Mouse (Mus musculus): Measurements from ENCODE around the gene Ppp4c. TPM values are rescaled to one million over a fixed set of nuclear protein-coding genes. Genes with fewer than 3 reads are reported as not detected.

Ppp4c gene
- polyA plus RNA-seq, 1 experiment from 2014 or later: 146 TPM

GRCm38 (mm10) chr7:126736122-126736521 lies 56.2 kb downstream of the Ppp4c start:
- H3K27ac ChIP-seq (replicated peaks in 1 of 2; ENCODE audit: control insufficient read depth in 1 of 2, insufficient read depth in 1 of 2, low read depth in 2 of 2, low read length in 2 of 2): no peak overlapping the region
- no peak overlapping the region for H3K9ac ChIP-seq (ENCODE audit: low read length)
- peaks cover 4 to 5% of the 10 kb centered on the region in 2 experiments; a peak in 1 of 4 replicates for H3K4me1 ChIP-seq (ENCODE audit: control insufficient read depth in 2 of 2, insufficient read depth in 2 of 2, low read length in 2 of 2)
- no peak for ATAC-seq (ENCODE audit: insufficient number of reproducible peaks, insufficient read depth, low FRiP score, low read depth)
- no peak overlapping the region for H3K4me2 ChIP-seq (ENCODE audit: low read length)
- no peaks in the 10 kb centered on the region for H3K9me3 ChIP-seq (ENCODE audit: control insufficient read depth, low read length)
- WGBS: 80% methylated on average over 8 of the region's 8 CpGs
- H3K4me3 ChIP-seq (ENCODE audit: control insufficient read depth in 1 of 2, insufficient read depth in 1 of 2, low read depth in 1 of 2, low read length in 2 of 2): no peak overlapping the region
- no peaks in the 10 kb centered on the region for H3K27me3 ChIP-seq (ENCODE audit: control insufficient read depth, insufficient read depth, low read length)
- H3K36me3 ChIP-seq (ENCODE audit: control insufficient read depth, insufficient read depth, low read length): no peaks in the 10 kb centered on the region

Other genes starting within 250 kb of the Ppp4c start
- gene Eif3c, start 226.1 kb downstream of the Ppp4c start, polyA plus RNA-seq (2014; fragmentation: Nextera tagmentation; extraction: Ambion mirVana): 112 and 116 TPM in 2 replicates
- gene Apobr, start 207.6 kb downstream of the Ppp4c start, polyA plus RNA-seq (2014; fragmentation: Nextera tagmentation; extraction: Ambion mirVana): 0.53 and 0.81 TPM in 2 replicates
- 14.2 and 21.8 TPM in 2 replicates for gene Cln3, start 206.7 kb downstream of the Ppp4c start, polyA plus RNA-seq (2014; fragmentation: Nextera tagmentation; extraction: Ambion mirVana)
- not detected in 2 replicates for gene Il27, start 197.6 kb downstream of the Ppp4c start, polyA plus RNA-seq (2014; fragmentation: Nextera tagmentation; extraction: Ambion mirVana)
- 7.4 and 10.9 TPM in 2 replicates for gene Nupr1, start 161.6 kb downstream of the Ppp4c start, polyA plus RNA-seq (2014; fragmentation: Nextera tagmentation; extraction: Ambion mirVana)
- gene Sgf29, start 143.2 kb downstream of the Ppp4c start, polyA plus RNA-seq (2014; fragmentation: Nextera tagmentation; extraction: Ambion mirVana): 22.4 and 30.2 TPM in 2 replicates
- gene Sult1a1, start 116.1 kb downstream of the Ppp4c start, polyA plus RNA-seq (2014; fragmentation: Nextera tagmentation; extraction: Ambion mirVana): 12.3 and 13.5 TPM in 2 replicates
- gene Bola2, start 97.1 kb downstream of the Ppp4c start, polyA plus RNA-seq (2014; fragmentation: Nextera tagmentation; extraction: Ambion mirVana): 91.7 and 102 TPM in 2 replicates
- 4.6 and 5.5 TPM in 2 replicates for gene Slx1b, start 96.7 kb downstream of the Ppp4c start, polyA plus RNA-seq (2014; fragmentation: Nextera tagmentation; extraction: Ambion mirVana)
- 10.2 and 13.7 TPM in 2 replicates for gene Coro1a, start 84.7 kb downstream of the Ppp4c start, polyA plus RNA-seq (2014; fragmentation: Nextera tagmentation; extraction: Ambion mirVana)
- gene Mapk3, start 32.9 kb downstream of the Ppp4c start, polyA plus RNA-seq (2014; fragmentation: Nextera tagmentation; extraction: Ambion mirVana): 51.7 and 57.3 TPM in 2 replicates
- gene Gdpd3, start 26.2 kb downstream of the Ppp4c start, polyA plus RNA-seq (2014; fragmentation: Nextera tagmentation; extraction: Ambion mirVana): 0.67 and 2.7 TPM in 2 replicates
- 102 and 121 TPM in 2 replicates for gene Ypel3, start 15.5 kb downstream of the Ppp4c start, polyA plus RNA-seq (2014; fragmentation: Nextera tagmentation; extraction: Ambion mirVana)
- 0.26 TPM in 1 of 2 replicates, not detected in the other for gene Tbx6, start 11.0 kb downstream of the Ppp4c start, polyA plus RNA-seq (2014; fragmentation: Nextera tagmentation; extraction: Ambion mirVana)
- gene Fam57b, start 5.2 kb upstream of the Ppp4c start, polyA plus RNA-seq (2014; fragmentation: Nextera tagmentation; extraction: Ambion mirVana): 0.81 and 1.2 TPM in 2 replicates
- gene 4930451I11Rik, start 39.1 kb upstream of the Ppp4c start, polyA plus RNA-seq (2014; fragmentation: Nextera tagmentation; extraction: Ambion mirVana): not detected in 2 replicates
- 0.14 TPM in 1 of 2 replicates, not detected in the other for gene Doc2a, start 54.9 kb upstream of the Ppp4c start, polyA plus RNA-seq (2014; fragmentation: Nextera tagmentation; extraction: Ambion mirVana)
- 10.7 and 11.5 TPM in 2 replicates for gene Hirip3, start 69.5 kb upstream of the Ppp4c start, polyA plus RNA-seq (2014; fragmentation: Nextera tagmentation; extraction: Ambion mirVana)
- 47.9 and 51.9 TPM in 2 replicates for gene Ino80e, start 69.9 kb upstream of the Ppp4c start, polyA plus RNA-seq (2014; fragmentation: Nextera tagmentation; extraction: Ambion mirVana)
- 19.8 and 21.7 TPM in 2 replicates for gene Taok2, start 92.2 kb upstream of the Ppp4c start, polyA plus RNA-seq (2014; fragmentation: Nextera tagmentation; extraction: Ambion mirVana)
- 21.6 and 22.7 TPM in 2 replicates for gene Tmem219, start 130.4 kb upstream of the Ppp4c start, polyA plus RNA-seq (2014; fragmentation: Nextera tagmentation; extraction: Ambion mirVana)
- gene Kctd13, start 136.4 kb upstream of the Ppp4c start, polyA plus RNA-seq (2014; fragmentation: Nextera tagmentation; extraction: Ambion mirVana): 11.3 and 11.9 TPM in 2 replicates
- not detected in 2 replicates for gene Asphd1, start 157.1 kb upstream of the Ppp4c start, polyA plus RNA-seq (2014; fragmentation: Nextera tagmentation; extraction: Ambion mirVana)
- gene Sez6l2, start 158.1 kb upstream of the Ppp4c start, polyA plus RNA-seq (2014; fragmentation: Nextera tagmentation; extraction: Ambion mirVana): 0.86 and 1.4 TPM in 2 replicates
- gene Cdipt, start 183.4 kb upstream of the Ppp4c start, polyA plus RNA-seq (2014; fragmentation: Nextera tagmentation; extraction: Ambion mirVana): 68.5 and 74.6 TPM in 2 replicates
- 0.86 and 1.6 TPM in 2 replicates for gene Cdiptos, start 183.6 kb upstream of the Ppp4c start, polyA plus RNA-seq (2014; fragmentation: Nextera tagmentation; extraction: Ambion mirVana)
- 12.0 and 12.6 TPM in 2 replicates for gene Mvp, start 222.1 kb upstream of the Ppp4c start, polyA plus RNA-seq (2014; fragmentation: Nextera tagmentation; extraction: Ambion mirVana)
- gene Pagr1b, start 224.0 kb upstream of the Ppp4c start, polyA plus RNA-seq (2014; fragmentation: Nextera tagmentation; extraction: Ambion mirVana): 0.84 TPM in 1 of 2 replicates, not detected in the other
- gene Pagr1a, start 224.9 kb upstream of the Ppp4c start, polyA plus RNA-seq (2014; fragmentation: Nextera tagmentation; extraction: Ambion mirVana): 23.1 and 25.4 TPM in 2 replicates
- gene Gm42742, start 228.6 kb upstream of the Ppp4c start, polyA plus RNA-seq (2014; fragmentation: Nextera tagmentation; extraction: Ambion mirVana): 41.9 and 45.0 TPM in 2 replicates
- gene Prrt2, start 228.7 kb upstream of the Ppp4c start, polyA plus RNA-seq (2014; fragmentation: Nextera tagmentation; extraction: Ambion mirVana): 2.1 and 3.2 TPM in 2 replicates
- 37.6 and 44.7 TPM in 2 replicates for gene Maz, start 234.5 kb upstream of the Ppp4c start, polyA plus RNA-seq (2014; fragmentation: Nextera tagmentation; extraction: Ambion mirVana)
- gene Kif22, start 250.0 kb upstream of the Ppp4c start, polyA plus RNA-seq (2014; fragmentation: Nextera tagmentation; extraction: Ambion mirVana): 67.8 and 74.3 TPM in 2 replicates